Mouse (Mus musculus): ENCODE data around the gene 2410004P03Rik.

The 2410004P03Rik gene

GRCm38 (mm10) chr12:17011100-17011870 is at the start of gene 2410004P03Rik:
2410004P03Rik (minus strand) TSS chr12:17011727.
- peak; percentile 90 for DNase-seq (ENCODE audit: low read depth, low spot score)

GRCm38 (mm10) chr12:17061183-17061722 is 49.7 kb upstream of the 2410004P03Rik start:
- no peak for DNase-seq (ENCODE audit: low read depth, low spot score)

GRCm38 (mm10) chr12:17058490-17058889 is 47.0 kb upstream of the 2410004P03Rik start:
- peak; percentile 11 for DNase-seq (ENCODE audit: low read depth, low spot score)

GRCm38 (mm10) chr12:17057110-17057509 is 45.6 kb upstream of the 2410004P03Rik start:
- DNase-seq (ENCODE audit: low read depth, low spot score): no peak

GRCm38 (mm10) chr12:17055766-17056165 is 44.2 kb upstream of the 2410004P03Rik start:
- DNase-seq (ENCODE audit: low read depth, low spot score): no peak

GRCm38 (mm10) chr12:17054691-17055090 is 43.2 kb upstream of the 2410004P03Rik start:
- peak; percentile 8 for DNase-seq (ENCODE audit: low read depth, low spot score)

GRCm38 (mm10) chr12:17052673-17053072 is 41.1 kb upstream of the 2410004P03Rik start:
- no peak for DNase-seq (ENCODE audit: low read depth, low spot score)

GRCm38 (mm10) chr12:17051057-17051456 is 39.5 kb upstream of the 2410004P03Rik start:
- no peak for DNase-seq (ENCODE audit: low read depth, low spot score)

GRCm38 (mm10) chr12:17049796-17050195 is 38.3 kb upstream of the 2410004P03Rik start:
- DNase-seq (ENCODE audit: low read depth, low spot score): peak; percentile 10

GRCm38 (mm10) chr12:17048979-17049612 is 37.6 kb upstream of the 2410004P03Rik start:
- DNase-seq (ENCODE audit: low read depth, low spot score): no peak

- DNase-seq (ENCODE audit: low read depth, low spot score): peak; percentile 66
Measured at GRCm38 (mm10) chr12:17043311-17043710, 31.8 kb upstream of the 2410004P03Rik start.

GRCm38 (mm10) chr12:17040567-17040966 is 29.0 kb upstream of the 2410004P03Rik start:
- DNase-seq (ENCODE audit: low read depth, low spot score): no peak

GRCm38 (mm10) chr12:17039415-17039814 is 27.9 kb upstream of the 2410004P03Rik start:
- no peak for DNase-seq (ENCODE audit: low read depth, low spot score)

GRCm38 (mm10) chr12:17038246-17038645 is 26.7 kb upstream of the 2410004P03Rik start:
- no peak for DNase-seq (ENCODE audit: low read depth, low spot score)

GRCm38 (mm10) chr12:17037053-17037610 is 25.6 kb upstream of the 2410004P03Rik start:
- DNase-seq (ENCODE audit: low read depth, low spot score): no peak

- no peak for DNase-seq (ENCODE audit: low read depth, low spot score)
Measured at GRCm38 (mm10) chr12:17036532-17036931, 25.0 kb upstream of the 2410004P03Rik start.

- DNase-seq (ENCODE audit: low read depth, low spot score): peak; percentile 76
Measured at GRCm38 (mm10) chr12:17035128-17035527, 23.6 kb upstream of the 2410004P03Rik start.

GRCm38 (mm10) chr12:17034671-17035070 is 23.1 kb upstream of the 2410004P03Rik start:
- no peak for DNase-seq (ENCODE audit: low read depth, low spot score)

- no peak for DNase-seq (ENCODE audit: low read depth, low spot score)
Measured at GRCm38 (mm10) chr12:17033464-17033841, 21.9 kb upstream of the 2410004P03Rik start.

- peak; percentile 71 for DNase-seq (ENCODE audit: low read depth, low spot score)
Measured at GRCm38 (mm10) chr12:17032694-17033463, 21.4 kb upstream of the 2410004P03Rik start.

GRCm38 (mm10) chr12:17024554-17025110 is 13.1 kb upstream of the 2410004P03Rik start:
- no peak for DNase-seq (ENCODE audit: low read depth, low spot score)

Data from ES-CJ7 (cell line).